Mouse (Mus musculus): ENCODE measurements at regions not wholly inside any gene's neighbourhood (a gene's known extent, or its start where the extent isn't known, plus 50 kb on each side); places are given as distances from the start of the nearest gene placed in this dataset.

GRCm38 (mm10) chr10:25023044-25023540, 95.8 kb upstream of the Arg1 start:
- Histone ChIP-seq H3K36me3 (no peaks in the 10 kb centered on the region), H3K27ac (no peak overlapping the region), H3K9ac (no peak overlapping the region), H3K4me3 (no peak overlapping the region), H3K9me3 (no peaks in the 10 kb centered on the region), H3K4me2 (no peak overlapping the region), H3K4me1 (no peaks in the 10 kb centered on the region), H3K27me3 (no peaks in the 10 kb centered on the region)
- WGBS, result 67% methylated on average over 4 of the region's 4 CpGs
- no peak for ATAC-seq (ENCODE audit: insufficient number of reproducible peaks, low FRiP score, low TSS enrichment, low read depth)

GRCm38 (mm10) chr10:25018946-25019345, 91.7 kb upstream of the Arg1 start:
- no peak for ATAC-seq (ENCODE audit: insufficient number of reproducible peaks, low FRiP score, low TSS enrichment, low read depth)

GRCm38 (mm10) chr10:25017843-25018242, 90.6 kb upstream of the Arg1 start:
- no peak overlapping the region for H3K4me3 ChIP-seq
- ATAC-seq (ENCODE audit: insufficient number of reproducible peaks, low FRiP score, low TSS enrichment, low read depth), result no peak
- H3K27ac ChIP-seq, result no peak overlapping the region
- no peak overlapping the region for H3K4me2 ChIP-seq
- no peaks in the 10 kb centered on the region for H3K9me3 ChIP-seq
- no peaks in the 10 kb centered on the region for H3K27me3 ChIP-seq
- H3K9ac ChIP-seq, result no peak overlapping the region
- no peaks in the 10 kb centered on the region for H3K4me1 ChIP-seq
- 81% methylated on average over 1 of the region's 1 CpGs for WGBS
- H3K36me3 ChIP-seq, result no peaks in the 10 kb centered on the region

More at GRCm38 (mm10) chr10:25018946-25019345, 91.7 kb upstream of the Arg1 start:
- Histone ChIP-seq H3K27me3 (no peaks in the 10 kb centered on the region), H3K9me3 (no peaks in the 10 kb centered on the region), H3K4me2 (no peak overlapping the region), H3K4me1 (no peaks in the 10 kb centered on the region), H3K4me3 (no peak overlapping the region), H3K36me3 (no peaks in the 10 kb centered on the region), H3K9ac (no peak overlapping the region), H3K27ac (no peak overlapping the region)
- 60% methylated on average over 2 of the region's 2 CpGs for WGBS

GRCm38 (mm10) chr10:25016110-25016509, 88.8 kb upstream of the Arg1 start:
- Histone ChIP-seq H3K4me1 (no peaks in the 10 kb centered on the region), H3K4me3 (no peak overlapping the region), H3K36me3 (no peaks in the 10 kb centered on the region), H3K9me3 (no peaks in the 10 kb centered on the region), H3K9ac (no peak overlapping the region), H3K27me3 (no peaks in the 10 kb centered on the region), H3K27ac (no peak overlapping the region), H3K4me2 (no peak overlapping the region)
- WGBS, result 66% methylated on average over 9 of the region's 9 CpGs
- ATAC-seq (ENCODE audit: insufficient number of reproducible peaks, low FRiP score, low TSS enrichment, low read depth), result no peak

GRCm38 (mm10) chr10:25012129-25012528, 84.8 kb upstream of the Arg1 start:
- Histone ChIP-seq H3K4me3 (no peak overlapping the region), H3K27ac (no peak overlapping the region)

GRCm38 (mm10) chr10:25001299-25001698, 74.0 kb upstream of the Arg1 start:
- no peaks in the 10 kb centered on the region for H3K4me1 ChIP-seq
- no peak overlapping the region for H3K4me2 ChIP-seq
- no peaks in the 10 kb centered on the region for H3K36me3 ChIP-seq
- WGBS, result 77% methylated on average over 8 of the region's 8 CpGs
- no peak overlapping the region for H3K4me3 ChIP-seq
- no peaks in the 10 kb centered on the region for H3K27me3 ChIP-seq
- H3K27ac ChIP-seq, result no peak overlapping the region
- H3K9me3 ChIP-seq, result no peaks in the 10 kb centered on the region
- H3K9ac ChIP-seq, result no peak overlapping the region
- ATAC-seq (ENCODE audit: insufficient number of reproducible peaks, low FRiP score, low TSS enrichment, low read depth), result no peak

More at GRCm38 (mm10) chr10:25012129-25012528, 84.8 kb upstream of the Arg1 start:
- no peak for ATAC-seq (ENCODE audit: insufficient number of reproducible peaks, low FRiP score, low TSS enrichment, low read depth)
- Histone ChIP-seq H3K9ac (no peak overlapping the region), H3K4me2 (no peak overlapping the region), H3K36me3 (no peaks in the 10 kb centered on the region), H3K9me3 (no peaks in the 10 kb centered on the region), H3K4me1 (no peaks in the 10 kb centered on the region), H3K27me3 (no peaks in the 10 kb centered on the region)

GRCm38 (mm10) chr10:25000231-25001222, 73.2 kb upstream of the Arg1 start:
- no peaks in the 10 kb centered on the region for H3K9me3 ChIP-seq
- H3K4me2 ChIP-seq, result no peak overlapping the region
- H3K36me3 ChIP-seq, result no peaks in the 10 kb centered on the region
- no peak overlapping the region for H3K27ac ChIP-seq
- WGBS, result 67% methylated on average over 20 of the region's 20 CpGs
- H3K4me1 ChIP-seq, result no peaks in the 10 kb centered on the region
- no peak overlapping the region for H3K9ac ChIP-seq
- no peak for ATAC-seq (ENCODE audit: insufficient number of reproducible peaks, low FRiP score, low TSS enrichment, low read depth)
- H3K27me3 ChIP-seq, result no peaks in the 10 kb centered on the region
- no peak overlapping the region for H3K4me3 ChIP-seq

GRCm38 (mm10) chr10:24999807-25000206, 72.5 kb upstream of the Arg1 start:
- WGBS, result 81% methylated on average over 5 of the region's 5 CpGs
- no peak for ATAC-seq (ENCODE audit: insufficient number of reproducible peaks, low FRiP score, low TSS enrichment, low read depth)

GRCm38 (mm10) chr10:24997661-24998060, 70.4 kb upstream of the Arg1 start:
- WGBS, result 85% methylated on average over 3 of the region's 3 CpGs
- H3K27me3 ChIP-seq, result no peaks in the 10 kb centered on the region

More at GRCm38 (mm10) chr10:24999807-25000206, 72.5 kb upstream of the Arg1 start:
- Histone ChIP-seq H3K36me3 (no peaks in the 10 kb centered on the region), H3K9me3 (no peaks in the 10 kb centered on the region), H3K27me3 (no peaks in the 10 kb centered on the region), H3K4me1 (no peaks in the 10 kb centered on the region), H3K27ac (no peak overlapping the region), H3K4me3 (no peak overlapping the region), H3K4me2 (no peak overlapping the region), H3K9ac (no peak overlapping the region)

GRCm38 (mm10) chr10:24995751-24996150, 68.5 kb upstream of the Arg1 start:
- no peak for ATAC-seq (ENCODE audit: insufficient number of reproducible peaks, low FRiP score, low TSS enrichment, low read depth)
- no peak overlapping the region for H3K4me3 ChIP-seq
- no peaks in the 10 kb centered on the region for H3K4me1 ChIP-seq
- 94% methylated on average over 2 of the region's 2 CpGs for WGBS
- no peaks in the 10 kb centered on the region for H3K9me3 ChIP-seq
- H3K36me3 ChIP-seq, result no peaks in the 10 kb centered on the region
- no peak overlapping the region for H3K4me2 ChIP-seq
- no peak overlapping the region for H3K9ac ChIP-seq
- H3K27me3 ChIP-seq, result no peaks in the 10 kb centered on the region
- H3K27ac ChIP-seq, result no peak overlapping the region

More at GRCm38 (mm10) chr10:24997661-24998060, 70.4 kb upstream of the Arg1 start:
- H3K9me3 ChIP-seq, result no peaks in the 10 kb centered on the region
- H3K27ac ChIP-seq, result no peak overlapping the region
- H3K9ac ChIP-seq, result no peak overlapping the region
- no peak overlapping the region for H3K4me2 ChIP-seq
- ATAC-seq (ENCODE audit: insufficient number of reproducible peaks, low FRiP score, low TSS enrichment, low read depth), result no peak
- no peak overlapping the region for H3K4me3 ChIP-seq
- H3K36me3 ChIP-seq, result no peaks in the 10 kb centered on the region
- H3K4me1 ChIP-seq, result no peaks in the 10 kb centered on the region

- no peaks in the 10 kb centered on the region for H3K9me3 ChIP-seq
- H3K4me2 ChIP-seq, result no peak overlapping the region
- no peak for ATAC-seq (ENCODE audit: insufficient number of reproducible peaks, low FRiP score, low TSS enrichment, low read depth)
- no peaks in the 10 kb centered on the region for H3K27me3 ChIP-seq
- H3K27ac ChIP-seq, result no peak overlapping the region
- no peak overlapping the region for H3K9ac ChIP-seq
- 84% methylated on average over 2 of the region's 2 CpGs for WGBS
- H3K4me3 ChIP-seq, result no peak overlapping the region
- no peaks in the 10 kb centered on the region for H3K4me1 ChIP-seq
- no peaks in the 10 kb centered on the region for H3K36me3 ChIP-seq
These were observed 62.8 kb upstream of the Arg1 start for GRCm38 (mm10) chr10:24989965-24990653.

- WGBS, result 71% methylated on average over 4 of the region's 4 CpGs
These were observed 57.5 kb upstream of the Arg1 start for GRCm38 (mm10) chr10:24984801-24985200.

More at GRCm38 (mm10) chr10:24984801-24985200, 57.5 kb upstream of the Arg1 start:
- Histone ChIP-seq H3K36me3 (no peaks in the 10 kb centered on the region), H3K27me3 (no peaks in the 10 kb centered on the region), H3K4me1 (no peaks in the 10 kb centered on the region), H3K4me2 (no peak overlapping the region), H3K9ac (no peak overlapping the region), H3K9me3 (no peaks in the 10 kb centered on the region), H3K4me3 (no peak overlapping the region), H3K27ac (no peak overlapping the region)
- ATAC-seq (ENCODE audit: insufficient number of reproducible peaks, low FRiP score, low TSS enrichment, low read depth), result no peak

All from limb, embryonic 15.5 days (tissue).